Mouse (Mus musculus): ENCODE measurements around the gene Myl6. TPM values are rescaled to one million over a fixed set of nuclear protein-coding genes. Genes with fewer than 3 reads are reported as not detected.

Gene Myl6
- total and polyA plus RNA-seq, 3 experiments: 366 to 560 (median 555) TPM

DNA sequence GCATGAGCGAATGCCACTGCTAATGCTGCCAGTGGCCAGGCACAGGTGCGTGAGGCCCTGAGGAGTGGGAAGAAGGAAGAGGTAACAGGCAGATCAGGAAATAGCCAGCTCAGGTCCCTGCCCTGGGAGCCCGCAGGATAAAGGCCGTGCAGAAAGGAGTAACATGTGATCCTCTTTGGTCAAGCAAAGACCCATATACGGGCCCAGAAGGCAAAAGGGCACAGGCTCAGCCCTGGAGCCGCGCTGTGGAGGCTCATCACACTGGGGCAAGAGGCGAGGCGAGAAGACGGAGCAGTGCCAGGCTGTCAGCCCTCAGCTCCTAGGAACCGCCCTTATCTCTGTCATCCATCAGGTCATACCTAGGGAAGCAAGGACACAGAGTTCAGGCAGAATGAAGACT is 16.4 kb upstream of the Myl6 start:
- Histone ChIP-seq H3K36me3 (replicated peaks in 1 of 2; ENCODE audit: control insufficient read depth in 1 of 2, insufficient read depth in 1 of 2, low read length in 1 of 2) (peaks cover 43 to 57% of the 10 kb centered on the region in 2 experiments), H3K4me1 (ENCODE audit: control insufficient read depth in 1 of 2, insufficient read depth in 2 of 2) (peaks cover 0 to under 1% of the 10 kb centered on the region in 2 experiments; a peak in 1 of 4 replicates), H3K27me3 (replicated peaks) (no peaks in the 10 kb centered on the region), H3K9me3 (replicated peaks; ENCODE audit: low read length) (peaks cover 2% of the 10 kb centered on the region), H3K27ac (ENCODE audit: insufficient read depth, low read depth) (no peak overlapping the region), H3K4me3 (replicated peaks in 1 of 3; ENCODE audit: low read depth in 2 of 3, low read length in 2 of 3, poor library complexity in 1 of 3) (no peak overlapping the region), H3K4me2 (ENCODE audit: insufficient read depth, low read depth, poor library complexity, severe bottlenecking) (no peak overlapping the region), H3K9ac (ENCODE audit: insufficient read depth, low read depth) (no peak overlapping the region), H3K79me2 (replicated peaks; ENCODE audit: control insufficient read depth, extremely low read depth, insufficient read depth, poor library complexity, severe bottlenecking) (no peaks in the 10 kb centered on the region)
- in situ Hi-C loops (cut with MboI; ENCODE audit: low pct_ligation_motif_present, low pct_unique_long_range_greater_than_20kb, low sequenced_read_pairs): no loop called here
- no peak for DNase-seq (ENCODE audit: extremely low read depth)
- TF ChIP-seq KAT2A (IDR thresholded peaks at IDR 0.05; ENCODE audit: insufficient replicate concordance, low read length) (no peak), POLR2AphosphoS2 (IDR thresholded peaks at IDR 0.05; ENCODE audit: low read depth, low read length) (no peak), TBP (conservative IDR thresholded peaks at IDR 0.05; ENCODE audit: low read depth, low read length) (no peak), EP300 (IDR thresholded peaks at IDR 0.05; ENCODE audit: low read length) (no peak), MAZ (IDR thresholded peaks at IDR 0.05; ENCODE audit: low read depth, low read length) (no peak), SMC3 (IDR thresholded peaks at IDR 0.05; ENCODE audit: low read depth, low read length) (no peak), ZC3H11A (IDR thresholded peaks at IDR 0.05; ENCODE audit: low read depth, low read length) (no peak), USF2 (conservative IDR thresholded peaks at IDR 0.05; ENCODE audit: low read depth, low read length) (no peak)
- dilution Hi-C loops (cut with MboI; ENCODE audit: extremely low pct_ligation_motif_present, extremely low pct_unique_long_range_greater_than_20kb, low sequenced_read_pairs): no loop called here

DNA sequence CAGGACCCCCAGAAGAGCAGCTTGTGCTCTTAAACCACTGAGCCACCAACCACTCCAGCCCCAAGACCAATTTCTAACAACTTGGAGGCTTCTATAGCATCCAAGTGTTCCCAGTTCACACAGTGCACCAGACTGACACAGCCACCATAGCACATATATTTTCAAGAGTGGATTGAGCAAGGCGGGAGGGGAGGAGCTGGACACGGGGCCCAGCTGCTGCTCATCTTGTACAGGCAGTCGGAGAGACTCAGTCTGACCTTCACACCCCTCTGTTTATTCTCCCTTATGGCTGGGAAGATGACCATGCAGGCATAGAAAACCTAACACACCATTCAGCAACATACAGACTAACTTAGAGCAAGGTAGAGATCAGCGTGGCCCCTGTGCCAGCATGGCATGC is 15.9 kb upstream of the Myl6 start:
- dilution Hi-C loops (cut with MboI; ENCODE audit: extremely low pct_ligation_motif_present, extremely low pct_unique_long_range_greater_than_20kb, low sequenced_read_pairs): no loop called here
- no peak overlapping the region for H3K27ac ChIP-seq (ENCODE audit: insufficient read depth, low read depth)
- H3K9me3 ChIP-seq (replicated peaks; ENCODE audit: low read length): peaks cover 2% of the 10 kb centered on the region
- H3K4me2 ChIP-seq (ENCODE audit: insufficient read depth, low read depth, poor library complexity, severe bottlenecking): no peak overlapping the region
- in situ Hi-C loops (cut with MboI; ENCODE audit: low pct_ligation_motif_present, low pct_unique_long_range_greater_than_20kb, low sequenced_read_pairs): no loop called here
- TF ChIP-seq JUN (IDR thresholded peaks at IDR 0.05; ENCODE audit: insufficient read depth, low read depth, low read length): no peak
- no peak for TF ChIP-seq GABPA (IDR thresholded peaks at IDR 0.05; ENCODE audit: insufficient replicate concordance, low read depth, low read length)
- TF ChIP-seq E2F4 (IDR thresholded peaks at IDR 0.05; ENCODE audit: insufficient replicate concordance, low read depth, low read length): no peak
- peaks cover 1 to 5% of the 10 kb centered on the region in 2 experiments; a peak in 3 of 4 replicates for H3K4me1 ChIP-seq (ENCODE audit: control insufficient read depth in 1 of 2, insufficient read depth in 2 of 2)
- H3K9ac ChIP-seq (ENCODE audit: insufficient read depth, low read depth): no peak overlapping the region
- H3K36me3 ChIP-seq (replicated peaks in 1 of 2; ENCODE audit: control insufficient read depth in 1 of 2, insufficient read depth in 1 of 2, low read length in 1 of 2): peaks cover 38 to 52% of the 10 kb centered on the region in 2 experiments
- DNase-seq (ENCODE audit: extremely low read depth): no peak
- H3K4me3 ChIP-seq (replicated peaks in 1 of 3; ENCODE audit: low read depth in 2 of 3, low read length in 2 of 3, poor library complexity in 1 of 3): no peak overlapping the region
- H3K79me2 ChIP-seq (replicated peaks; ENCODE audit: control insufficient read depth, extremely low read depth, insufficient read depth, poor library complexity, severe bottlenecking): no peaks in the 10 kb centered on the region
- H3K27me3 ChIP-seq (replicated peaks): no peaks in the 10 kb centered on the region

DNA sequence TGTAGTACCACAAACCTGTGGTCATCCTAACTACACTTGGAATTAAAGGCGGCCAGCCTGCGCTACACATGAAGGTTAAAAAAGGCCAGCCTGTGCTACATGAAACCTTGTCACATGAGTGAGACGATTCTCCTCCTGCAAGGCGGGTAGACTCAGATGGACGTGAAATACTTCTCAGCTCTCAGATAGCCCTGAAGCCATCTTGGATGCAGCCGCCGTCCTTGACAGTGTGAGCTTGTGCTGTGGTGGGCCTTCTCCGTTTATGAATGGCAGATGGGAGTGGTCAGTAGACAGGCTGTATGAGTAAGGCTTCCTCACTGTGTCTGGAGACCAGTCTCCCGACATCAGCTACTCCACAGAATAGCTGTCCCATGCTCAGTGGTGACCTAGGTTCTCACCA is 15.3 kb upstream of the Myl6 start:
- no peak overlapping the region for H3K27ac ChIP-seq (ENCODE audit: insufficient read depth, low read depth)
- no peak for TF ChIP-seq USF1 (IDR thresholded peaks at IDR 0.05; ENCODE audit: low read depth, low read length)
- TF ChIP-seq POLR2AphosphoS2 (IDR thresholded peaks at IDR 0.05; ENCODE audit: low read depth, low read length): no peak
- TF ChIP-seq UBTF (IDR thresholded peaks at IDR 0.05; ENCODE audit: low read depth, low read length): no peak
- no peak for TF ChIP-seq BHLHE40 (IDR thresholded peaks at IDR 0.05; ENCODE audit: low read depth, low read length)
- TF ChIP-seq MYC (IDR thresholded peaks at IDR 0.05; ENCODE audit: low read depth, low read length): no peak
- TF ChIP-seq HCFC1 (IDR thresholded peaks at IDR 0.05; ENCODE audit: low read depth, low read length): no peak
- no peak for TF ChIP-seq USF2 (conservative IDR thresholded peaks at IDR 0.05; ENCODE audit: low read depth, low read length)
- TF ChIP-seq NRF1 (IDR thresholded peaks at IDR 0.05; ENCODE audit: low read depth, low read length): no peak
- no peak for TF ChIP-seq SIN3A (IDR thresholded peaks at IDR 0.05; ENCODE audit: low read length)
- no peak for TF ChIP-seq ETS1 (conservative IDR thresholded peaks at IDR 0.05; ENCODE audit: low read depth, low read length)
- TF ChIP-seq SMC3 (IDR thresholded peaks at IDR 0.05; ENCODE audit: low read depth, low read length): no peak
- TF ChIP-seq CTCF (conservative IDR thresholded peaks at IDR 0.05 in 1 of 2, IDR thresholded peaks at IDR 0.05 in 1 of 2; ENCODE audit: low read depth in 2 of 2, low read length in 2 of 2): no peak
- no peak for TF ChIP-seq GABPA (IDR thresholded peaks at IDR 0.05; ENCODE audit: insufficient replicate concordance, low read depth, low read length)
- no peak for TF ChIP-seq ELF1 (IDR thresholded peaks at IDR 0.05; ENCODE audit: low read depth, low read length)
- no peak overlapping the region for H3K4me3 ChIP-seq (replicated peaks in 1 of 3; ENCODE audit: low read depth in 2 of 3, low read length in 2 of 3, poor library complexity in 1 of 3)
- no peaks in the 10 kb centered on the region for H3K79me2 ChIP-seq (replicated peaks; ENCODE audit: control insufficient read depth, extremely low read depth, insufficient read depth, poor library complexity, severe bottlenecking)
- peaks cover 6 to 12% of the 10 kb centered on the region in 2 experiments for H3K4me1 ChIP-seq (ENCODE audit: control insufficient read depth in 1 of 2, insufficient read depth in 2 of 2)
- no peak overlapping the region for H3K9ac ChIP-seq (ENCODE audit: insufficient read depth, low read depth)
- H3K9me3 ChIP-seq (replicated peaks; ENCODE audit: low read length): peaks cover 2% of the 10 kb centered on the region
- H3K27me3 ChIP-seq (replicated peaks): no peaks in the 10 kb centered on the region
- no peak for DNase-seq (ENCODE audit: extremely low read depth)
- dilution Hi-C loops (cut with MboI; ENCODE audit: extremely low pct_ligation_motif_present, extremely low pct_unique_long_range_greater_than_20kb, low sequenced_read_pairs) (no loop called here), in situ Hi-C loops (cut with MboI; ENCODE audit: low pct_ligation_motif_present, low pct_unique_long_range_greater_than_20kb, low sequenced_read_pairs) (no loop called here)
- H3K4me2 ChIP-seq (ENCODE audit: insufficient read depth, low read depth, poor library complexity, severe bottlenecking): no peak overlapping the region
- peaks cover 38 to 51% of the 10 kb centered on the region in 2 experiments for H3K36me3 ChIP-seq (replicated peaks in 1 of 2; ENCODE audit: control insufficient read depth in 1 of 2, insufficient read depth in 1 of 2, low read length in 1 of 2)

Data from CH12.LX (cell line).